Mouse (Mus musculus): ENCODE results near the gene Sim2.

Sim2 gene

DNA sequence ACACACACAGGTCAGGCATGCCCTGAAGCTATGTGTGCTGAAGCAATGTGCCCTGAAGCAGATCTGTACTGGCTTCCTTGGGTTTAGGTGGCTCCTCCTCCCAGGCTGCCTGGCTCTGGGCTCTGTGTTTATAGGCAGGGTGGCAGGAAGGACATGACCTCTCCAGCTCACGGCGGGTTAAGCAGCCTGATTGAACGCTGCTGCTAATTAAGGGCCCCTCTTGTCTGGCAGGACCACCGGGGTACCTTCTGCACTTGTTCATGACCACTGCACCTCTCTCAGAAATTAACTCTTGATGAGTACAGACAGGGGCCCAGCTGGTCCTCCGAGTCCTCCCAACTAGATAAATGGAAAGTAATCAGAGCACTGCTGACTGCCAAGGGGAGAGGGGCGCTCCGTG, 79.5 kb downstream of the Sim2 start:
- DNase-seq (ENCODE audit: low read depth, low spot score), result no peak

DNA sequence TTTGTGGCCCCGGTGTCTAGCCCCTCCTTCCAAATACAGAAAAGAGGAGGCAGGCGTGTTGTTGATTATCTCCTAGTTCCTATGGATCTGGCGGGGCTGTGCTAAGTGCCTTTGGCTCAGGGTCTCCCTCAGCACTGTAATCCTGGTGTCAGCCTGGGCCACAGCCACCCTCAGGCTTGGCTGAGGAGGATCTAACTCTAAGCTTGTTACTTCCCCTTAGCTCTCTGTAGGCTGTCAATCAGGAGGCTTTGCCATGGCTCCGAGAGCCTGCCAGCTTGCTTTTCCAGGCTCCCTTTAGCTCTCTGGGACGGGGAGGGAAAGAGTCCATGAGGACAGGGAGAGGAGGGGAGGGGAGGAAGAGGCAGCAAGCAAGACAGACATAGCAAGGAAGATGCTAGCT, 80.2 kb downstream of the Sim2 start:
- no peak for DNase-seq (ENCODE audit: low read depth, low spot score)

GRCm38 (mm10) chr16:94168655-94169545, 84.2 kb downstream of the Sim2 start:
- no peak for DNase-seq (ENCODE audit: low read depth, low spot score)

GRCm38 (mm10) chr16:94170218-94170617, 85.5 kb downstream of the Sim2 start:
- no peak for DNase-seq (ENCODE audit: low read depth, low spot score)

DNA sequence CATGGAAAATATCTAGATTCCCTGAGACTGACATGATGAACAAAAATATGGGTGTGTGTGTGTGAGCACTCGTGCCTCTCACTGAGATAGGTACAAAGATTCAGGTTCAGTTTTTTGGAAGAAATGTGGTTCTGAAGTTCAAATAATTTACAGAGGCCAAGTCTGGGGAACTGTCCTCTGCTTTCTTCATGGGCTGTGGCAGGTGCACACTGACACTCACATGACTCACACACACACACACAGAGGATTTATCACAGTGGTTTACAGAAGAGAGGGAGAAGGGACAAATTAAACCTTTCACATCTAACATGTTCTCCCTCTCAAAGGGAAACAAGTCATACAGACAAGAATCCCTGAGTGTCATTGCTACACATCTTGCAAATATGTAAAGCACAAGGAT, 88.6 kb downstream of the Sim2 start:
- no peak for DNase-seq (ENCODE audit: low read depth, low spot score)

- no peak for DNase-seq (ENCODE audit: low read depth, low spot score)
Measured at GRCm38 (mm10) chr16:94175366-94175986, 90.7 kb downstream of the Sim2 start.
